Mouse (Mus musculus) mouse trophoblast stem cell (cell line): ENCODE data around the gene Mthfsd.

Experiments used
- in situ Hi-C, 2 experiments: fragments of 300-500 bp; cut with MseI, MboI; formaldehyde crosslinking; loops; 2 replicates in 1 of 2; 3 replicates in 1 of 2; pipeline ENCODE4 v1.15.1; 2025

The Mthfsd gene

GRCm38 (mm10) chr8:121089631-121090380, 18.4 kb downstream of the Mthfsd start:
- in situ Hi-C loops: loop anchor here (5.0 to 25.0 kb wide), 4 partner anchors 195 to 403 kb away; no protein-coding TSS in a partner anchor

- in situ Hi-C loops: loop anchor here (10.0 to 25.0 kb wide), 3 partner anchors 194 to 402 kb away; no protein-coding TSS in a partner anchor
Observed at GRCm38 (mm10) chr8:121088871-121089630, 19.1 kb downstream of the Mthfsd start.

DNA sequence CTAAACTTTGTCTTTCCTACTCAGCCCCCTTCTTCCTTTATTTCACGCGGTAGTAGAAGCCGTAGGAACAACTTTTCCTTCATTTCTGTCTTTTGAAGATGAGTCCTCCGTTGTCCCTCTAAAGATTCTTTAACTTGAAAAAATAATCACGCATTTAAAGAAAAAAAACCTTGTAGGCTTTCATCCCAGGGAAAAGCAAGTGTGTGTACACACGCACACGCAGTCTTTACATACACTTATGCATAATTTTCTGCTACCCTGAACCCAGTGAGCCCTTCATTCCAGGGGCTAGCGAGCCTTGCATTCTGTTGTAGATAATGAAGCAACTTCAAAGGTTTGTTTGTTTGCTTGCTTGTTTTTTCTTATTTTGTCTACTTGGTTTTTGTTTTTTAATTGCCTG, 19.9 kb downstream of the Mthfsd start:
- in situ Hi-C loops: loop anchor here (10.0 to 25.0 kb wide), 3 partner anchors 193 to 401 kb away; no protein-coding TSS in a partner anchor

GRCm38 (mm10) chr8:121086004-121086900, 21.9 kb downstream of the Mthfsd start:
- in situ Hi-C loops: loop anchor here (10.0 to 25.0 kb wide), 3 partner anchors 191 to 399 kb away; no protein-coding TSS in a partner anchor

DNA sequence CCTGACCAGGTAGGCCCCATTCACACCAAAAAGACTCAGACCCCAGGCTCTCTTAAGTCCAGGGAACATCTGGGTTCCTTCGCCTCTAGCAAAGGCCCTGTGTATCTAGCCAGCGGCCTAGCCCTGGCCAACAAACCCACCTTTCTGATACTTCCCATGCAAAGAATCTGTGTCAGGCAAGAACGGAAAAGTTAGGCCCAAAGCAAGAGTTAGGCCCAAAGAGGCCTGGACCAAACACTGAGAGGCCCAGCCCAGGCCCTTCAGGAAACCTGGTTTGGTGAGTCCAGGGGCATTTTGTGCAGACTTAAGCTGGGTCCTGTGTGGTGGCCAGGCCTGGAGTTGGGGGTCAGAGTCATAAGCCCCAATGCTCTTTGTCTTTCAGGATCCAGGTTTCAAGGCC, 22.6 kb downstream of the Mthfsd start:
- in situ Hi-C loops: loop anchor here (10.0 to 25.0 kb wide), 3 partner anchors 191 to 398 kb away; no protein-coding TSS in a partner anchor

GRCm38 (mm10) chr8:121085011-121085410, 23.2 kb downstream of the Mthfsd start:
- in situ Hi-C loops: loop anchor here (10.0 to 25.0 kb wide), 3 partner anchors 190 to 398 kb away; no protein-coding TSS in a partner anchor

- in situ Hi-C loops: loop anchor here (10.0 to 25.0 kb wide), 3 partner anchors 190 to 397 kb away; no protein-coding TSS in a partner anchor
Observed at GRCm38 (mm10) chr8:121084210-121084951, 23.8 kb downstream of the Mthfsd start, which contains the start of gene Foxf1. Gene Foxf1, plus strand, starts transcription at chr8:121084386.

- in situ Hi-C loops: loop anchor here (10.0 to 25.0 kb wide), 3 partner anchors 189 to 397 kb away; no protein-coding TSS in a partner anchor
Observed at GRCm38 (mm10) chr8:121083936-121084209, 24.3 kb downstream of the Mthfsd start.

- in situ Hi-C loops: loop anchor here (10.0 to 25.0 kb wide), 3 partner anchors 189 to 396 kb away; no protein-coding TSS in a partner anchor
Observed at GRCm38 (mm10) chr8:121083093-121083935, 24.9 kb downstream of the Mthfsd start.

DNA sequence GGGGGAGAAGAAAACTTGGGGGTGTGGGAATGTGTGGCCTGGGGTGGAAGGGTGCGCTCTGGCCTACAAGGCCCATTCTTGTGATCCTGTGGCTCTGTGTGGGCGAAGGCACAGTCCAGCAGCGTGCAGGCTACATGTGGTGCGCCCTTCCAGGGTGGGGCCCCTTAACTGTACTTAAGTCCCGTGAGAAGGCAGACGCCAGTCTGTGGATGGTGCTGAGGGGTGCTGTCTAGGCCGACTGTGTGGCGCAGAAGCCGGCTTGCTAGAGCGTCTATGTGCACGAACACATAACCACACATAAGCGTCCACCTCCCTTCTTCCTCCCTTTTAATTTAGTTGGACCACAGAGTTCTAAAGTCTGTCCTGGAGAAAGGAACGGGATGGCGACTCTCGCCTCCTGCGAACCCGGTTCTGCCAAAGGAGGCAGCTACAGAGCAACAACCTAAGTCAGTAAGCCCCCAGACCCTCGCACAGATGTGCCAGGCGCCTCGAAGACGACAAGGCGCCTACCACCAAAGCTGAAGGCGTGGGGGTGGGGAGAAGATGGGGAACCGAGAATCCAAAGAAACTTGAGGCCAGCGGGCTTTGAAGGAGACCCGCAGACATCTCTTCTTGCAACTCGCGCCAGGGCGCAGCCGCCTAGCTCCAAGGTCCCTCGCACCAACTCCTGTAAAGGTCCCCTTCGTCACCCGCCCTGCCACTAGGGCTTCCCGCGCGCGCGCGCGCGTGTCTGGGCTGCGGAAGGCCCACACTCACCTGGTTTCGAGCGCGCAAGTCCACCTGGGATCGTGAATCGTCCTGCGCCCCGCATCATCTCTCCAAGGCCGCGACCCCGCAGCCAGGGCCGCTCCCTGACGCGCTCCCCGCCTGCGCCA, 25.7 kb downstream of the Mthfsd start:
- in situ Hi-C loops: loop anchor here (10.0 to 25.0 kb wide), 3 partner anchors 188 to 395 kb away; no protein-coding TSS in a partner anchor

DNA sequence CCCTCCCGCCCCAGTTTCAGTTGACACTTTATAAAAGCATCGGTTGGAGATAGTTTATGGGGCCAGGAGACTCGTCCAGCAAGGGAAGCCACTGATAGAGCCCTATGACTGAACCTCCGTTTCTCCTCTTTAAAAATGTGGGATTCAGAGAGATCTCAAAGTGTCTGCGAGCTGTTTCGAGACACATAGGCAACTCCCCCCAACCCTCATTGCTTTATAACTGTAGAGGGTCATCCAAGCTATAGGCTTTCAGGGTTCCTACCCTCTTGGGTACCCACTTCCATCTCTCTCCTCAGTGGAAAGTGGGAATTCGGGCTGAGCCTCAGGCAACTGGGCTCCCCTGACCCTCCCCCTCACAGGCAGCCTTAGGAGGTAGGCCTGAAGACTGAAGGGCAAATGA, 26.8 kb downstream of the Mthfsd start:
- in situ Hi-C loops: loop anchor here (10.0 to 25.0 kb wide), 3 partner anchors 187 to 394 kb away; no protein-coding TSS in a partner anchor

DNA sequence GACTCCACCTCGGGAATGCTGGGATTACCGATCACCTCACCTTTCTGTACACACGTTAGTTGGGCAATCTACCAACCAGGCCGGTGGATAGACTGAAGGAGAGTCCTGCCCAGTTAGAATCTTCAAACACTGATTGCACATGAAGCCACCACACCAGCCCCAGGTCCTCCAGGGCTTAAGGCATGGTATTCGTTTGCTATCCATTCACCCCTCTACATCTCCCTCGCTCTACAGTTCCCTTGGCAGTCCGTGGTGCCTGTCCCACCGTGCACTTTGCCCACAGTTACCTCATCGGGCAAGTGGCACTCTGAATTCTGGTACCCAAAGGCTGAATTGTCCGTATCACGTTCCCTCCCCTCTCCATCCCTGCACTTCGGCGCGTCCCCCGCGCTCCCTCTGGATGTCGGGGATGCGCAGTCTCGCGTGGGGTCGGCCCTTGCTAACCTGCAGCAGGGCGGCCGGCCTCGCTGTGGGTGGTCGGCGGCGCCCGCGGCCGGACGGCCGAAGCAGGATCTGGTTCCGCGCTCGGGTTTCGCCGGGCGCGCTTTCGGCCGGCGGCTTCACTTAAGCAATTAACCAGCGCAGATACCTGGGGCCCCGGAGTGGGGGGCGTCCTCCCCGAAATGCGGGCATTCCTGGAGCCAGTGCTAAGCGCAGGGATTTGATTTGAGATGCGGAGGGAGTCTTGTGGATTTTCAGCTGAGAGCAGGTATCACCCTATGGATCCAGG, 27.7 kb downstream of the Mthfsd start:
- in situ Hi-C loops: loop anchor here (10.0 to 25.0 kb wide), 3 partner anchors 186 to 393 kb away; no protein-coding TSS in a partner anchor

DNA sequence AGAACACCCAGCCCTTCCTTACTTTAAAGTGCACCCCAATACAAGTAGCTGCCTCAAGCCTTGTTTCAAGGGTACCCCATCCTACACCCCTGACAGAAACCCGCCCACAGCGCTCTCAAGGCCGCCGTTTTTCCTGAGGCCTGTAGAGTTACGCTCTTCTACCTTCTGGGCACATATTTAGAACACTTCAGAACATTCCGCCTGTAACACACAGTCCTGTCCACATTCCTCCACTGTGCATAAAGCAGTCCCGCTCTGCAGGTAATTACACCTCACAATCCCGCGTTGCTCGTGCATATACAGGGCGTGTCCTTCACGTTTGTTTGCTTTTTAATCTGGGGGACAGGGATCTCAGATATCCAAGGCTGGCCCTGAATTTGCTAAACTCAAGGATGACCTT, 28.2 kb downstream of the Mthfsd start:
- in situ Hi-C loops: loop anchor here (5.0 to 25.0 kb wide), 4 partner anchors 183 to 393 kb away; no protein-coding TSS in a partner anchor

DNA sequence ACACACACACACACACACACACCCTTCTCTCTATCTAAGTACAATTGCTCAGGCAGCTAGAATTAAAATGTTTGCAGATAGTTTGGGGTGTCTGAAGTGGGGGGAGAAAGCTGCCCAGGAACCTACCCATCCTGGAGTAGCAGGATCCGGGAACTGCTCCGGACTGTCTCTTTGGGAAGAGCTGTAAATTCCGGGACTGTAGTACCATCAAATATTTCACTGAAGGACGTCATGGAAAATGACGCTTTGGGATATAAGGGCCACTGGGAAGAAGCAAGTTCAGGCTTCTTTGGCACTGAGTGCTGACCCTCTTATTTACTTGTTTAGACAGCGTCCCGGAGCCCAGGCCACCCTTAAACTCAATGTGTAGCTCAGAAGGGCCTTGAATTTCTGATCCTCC, 29.0 kb downstream of the Mthfsd start:
- in situ Hi-C loops: loop anchor here in 1 of 2 experiments (5.0 to 25.0 kb wide), 2 partner anchors 182 to 392 kb away; no protein-coding TSS in a partner anchor

DNA sequence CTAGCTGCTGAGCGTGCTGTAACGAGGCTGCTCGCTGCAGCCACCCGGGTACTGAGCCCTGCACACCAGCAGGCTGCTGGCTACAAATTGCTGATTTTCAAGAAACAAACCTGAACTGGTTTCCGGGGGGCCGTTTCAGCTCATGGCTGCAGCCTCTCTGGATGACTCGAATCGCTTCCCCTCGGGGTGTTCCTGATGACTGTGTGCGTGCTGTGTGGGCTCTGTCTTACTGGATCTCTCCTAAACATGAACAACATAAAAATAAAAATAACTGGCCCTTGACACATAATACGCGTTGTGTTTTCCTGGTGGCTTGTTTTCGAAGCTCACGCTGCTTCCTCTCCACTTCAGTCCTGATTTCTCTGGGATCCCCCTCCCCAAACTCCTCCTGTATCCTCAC, 29.5 kb downstream of the Mthfsd start:
- in situ Hi-C loops: loop anchor here in 1 of 2 experiments (5.0 to 25.0 kb wide), 2 partner anchors 181 to 391 kb away; no protein-coding TSS in a partner anchor

- in situ Hi-C loops: loop anchor here in 1 of 2 experiments (5.0 to 25.0 kb wide), 2 partner anchors 179 to 389 kb away; no protein-coding TSS in a partner anchor
Observed at GRCm38 (mm10) chr8:121076555-121076954, 31.6 kb downstream of the Mthfsd start.

GRCm38 (mm10) chr8:121075936-121076335, 32.3 kb downstream of the Mthfsd start:
- in situ Hi-C loops: loop anchor here in 1 of 2 experiments (5.0 to 25.0 kb wide), 2 partner anchors 179 to 389 kb away; no protein-coding TSS in a partner anchor
